Mouse (Mus musculus): ENCODE data around the gene Adgrl1. TPM values are rescaled to one million over a fixed set of nuclear protein-coding genes. Genes with fewer than 3 reads are reported as not detected.

Gene Adgrl1
- total and polyA plus RNA-seq, 3 experiments: 11.3 to 31.2 (median 18.5) TPM

DNA sequence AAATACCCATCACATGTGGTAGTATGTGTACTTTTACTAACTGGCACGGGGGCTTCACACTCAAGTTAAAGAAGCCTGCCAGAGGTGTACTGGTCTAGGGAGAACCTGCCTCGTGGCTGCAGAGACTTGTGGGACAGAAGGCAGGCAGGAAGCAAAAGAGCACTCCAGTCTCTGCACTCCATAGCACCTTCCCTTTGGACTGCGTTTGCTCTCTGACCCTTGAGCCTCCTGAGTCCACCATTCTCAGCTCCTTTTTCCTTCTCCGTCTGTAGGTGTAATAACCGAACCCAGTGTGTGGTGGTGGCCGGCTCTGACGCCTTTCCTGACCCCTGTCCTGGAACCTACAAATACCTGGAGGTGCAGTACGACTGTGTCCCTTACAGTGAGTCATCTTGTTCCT lies 22.8 kb downstream of the Adgrl1 start:
- Histone ChIP-seq H3K36me3 (replicated peaks) (peaks cover 89% of the 10 kb centered on the region), H3K27me3 (ENCODE audit: insufficient read depth, low read length) (no peaks in the 10 kb centered on the region; the same call in 1 of the 2 replicates), H3K4me3 (ENCODE audit: low read depth, low read length) (no peak overlapping the region), H3K4me1 (ENCODE audit: insufficient read depth, low read depth, low read length) (peaks cover 2% of the 10 kb centered on the region; the same call in 1 of the 2 replicates), H3K9me3 (replicated peaks) (no peaks in the 10 kb centered on the region)
- no peak for DNase-seq (ENCODE audit: low spot score)
- TF ChIP-seq TAL1 (conservative IDR thresholded peaks at IDR 0.05; ENCODE audit: low read depth, low read length) (no peak), GATA1 (IDR thresholded peaks at IDR 0.05; ENCODE audit: borderline replicate concordance, low read length) (no peak), POLR2AphosphoS5 (IDR thresholded peaks at IDR 0.05; ENCODE audit: insufficient replicate concordance, low read depth, low read length) (no peak), CTCF (IDR thresholded peaks at IDR 0.05; ENCODE audit: low read depth, low read length) (no peak), GATA2 (IDR thresholded peaks at IDR 0.05; ENCODE audit: borderline replicate concordance, low read depth, low read length) (no peak)
- ATAC-seq (ENCODE audit: extremely low read depth, insufficient number of reproducible peaks, low FRiP score, poor library complexity, severe bottlenecking): no peak

DNA sequence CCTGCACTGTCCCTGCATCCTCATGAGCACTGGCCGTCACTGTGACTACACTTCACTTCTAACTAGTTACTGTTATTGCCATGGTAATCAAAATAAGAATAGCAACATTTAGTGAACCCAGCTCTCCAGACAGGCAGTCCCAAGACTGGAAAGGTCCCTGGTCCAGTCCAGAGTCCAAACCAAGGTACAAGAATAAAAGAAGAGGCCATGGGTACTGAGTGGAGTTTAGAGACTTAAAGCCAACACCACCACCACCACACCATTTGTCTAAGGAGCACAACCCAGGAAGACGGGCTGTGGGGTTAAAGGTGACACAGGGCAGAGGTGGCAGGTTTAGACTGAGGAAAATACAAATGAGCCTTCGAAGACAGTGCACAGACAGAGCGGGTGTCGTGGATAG lies 24.7 kb downstream of the Adgrl1 start:
- Histone ChIP-seq H3K36me3 (replicated peaks) (peaks cover 89% of the 10 kb centered on the region), H3K4me3 (ENCODE audit: low read depth, low read length) (no peak overlapping the region), H3K9me3 (replicated peaks) (no peaks in the 10 kb centered on the region), H3K27me3 (ENCODE audit: insufficient read depth, low read length) (no peaks in the 10 kb centered on the region; the same call in 1 of the 2 replicates), H3K4me1 (ENCODE audit: insufficient read depth, low read depth, low read length) (peaks cover 2% of the 10 kb centered on the region; the same call in 1 of the 2 replicates)
- DNase-seq (ENCODE audit: low spot score) (no peak), ATAC-seq (ENCODE audit: extremely low read depth, insufficient number of reproducible peaks, low FRiP score, poor library complexity, severe bottlenecking) (no peak)
- TF ChIP-seq CTCF (IDR thresholded peaks at IDR 0.05; ENCODE audit: low read depth, low read length) (no peak), GATA2 (IDR thresholded peaks at IDR 0.05; ENCODE audit: borderline replicate concordance, low read depth, low read length) (no peak), POLR2AphosphoS5 (IDR thresholded peaks at IDR 0.05; ENCODE audit: insufficient replicate concordance, low read depth, low read length) (no peak), GATA1 (IDR thresholded peaks at IDR 0.05; ENCODE audit: borderline replicate concordance, low read length) (no peak), TAL1 (conservative IDR thresholded peaks at IDR 0.05; ENCODE audit: low read depth, low read length) (no peak)

DNA sequence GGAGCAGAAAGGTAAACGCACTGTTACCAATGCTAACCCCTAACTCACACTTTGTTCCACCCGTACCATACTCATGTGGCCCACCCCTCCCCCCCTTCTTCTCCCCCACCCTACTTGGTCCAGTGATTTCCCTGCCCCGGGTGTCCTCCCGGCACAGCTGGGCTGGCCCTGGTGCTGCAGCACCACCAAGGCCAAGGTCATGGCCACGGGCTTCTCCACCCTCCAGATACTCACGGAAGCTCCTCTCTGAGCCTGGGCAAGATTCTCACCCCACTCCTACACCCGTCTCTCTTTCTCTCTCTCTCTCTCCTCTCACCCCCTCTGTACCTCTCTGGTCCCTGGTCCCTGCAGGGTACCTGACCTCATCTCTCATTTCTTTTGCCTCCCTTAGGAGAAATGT lies 26.4 kb downstream of the Adgrl1 start:
- no peaks in the 10 kb centered on the region; the same call in 1 of the 2 replicates for H3K27me3 ChIP-seq (ENCODE audit: insufficient read depth, low read length)
- peaks cover 92% of the 10 kb centered on the region for H3K36me3 ChIP-seq (replicated peaks)

DNA sequence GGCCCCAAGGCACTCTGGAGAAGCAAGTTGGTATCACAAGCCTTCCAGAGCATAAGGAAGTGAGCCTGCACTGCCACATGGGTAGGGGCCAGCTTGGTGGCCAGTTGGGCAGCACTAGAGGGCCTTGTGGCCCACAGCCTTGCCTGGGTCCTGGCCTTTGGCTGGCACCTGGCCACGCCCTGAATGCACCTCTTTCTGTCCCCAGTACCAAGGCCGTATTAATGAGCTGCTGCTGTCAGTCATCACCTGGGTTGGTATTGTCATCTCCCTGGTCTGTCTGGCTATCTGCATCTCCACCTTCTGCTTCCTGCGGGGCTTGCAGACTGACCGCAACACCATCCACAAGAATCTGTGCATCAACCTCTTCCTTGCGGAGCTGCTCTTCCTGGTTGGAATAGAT lies 34.3 kb downstream of the Adgrl1 start:
- TF ChIP-seq CTCF (IDR thresholded peaks at IDR 0.05; ENCODE audit: low read depth, low read length) (no peak), GATA2 (IDR thresholded peaks at IDR 0.05; ENCODE audit: borderline replicate concordance, low read depth, low read length) (no peak), POLR2AphosphoS5 (IDR thresholded peaks at IDR 0.05; ENCODE audit: insufficient replicate concordance, low read depth, low read length) (no peak), GATA1 (IDR thresholded peaks at IDR 0.05; ENCODE audit: borderline replicate concordance, low read length) (no peak), TAL1 (conservative IDR thresholded peaks at IDR 0.05; ENCODE audit: low read depth, low read length) (no peak)
- H3K4me1 ChIP-seq (ENCODE audit: insufficient read depth, low read depth, low read length): no peaks in the 10 kb centered on the region
- no peak overlapping the region for H3K4me3 ChIP-seq (ENCODE audit: low read depth, low read length)
- DNase-seq (ENCODE audit: low spot score) (no peak), ATAC-seq (ENCODE audit: extremely low read depth, insufficient number of reproducible peaks, low FRiP score, poor library complexity, severe bottlenecking) (no peak)
- no peaks in the 10 kb centered on the region for H3K27me3 ChIP-seq (ENCODE audit: insufficient read depth, low read length)
- H3K36me3 ChIP-seq (replicated peaks): peaks cover 100% of the 10 kb centered on the region
- no peaks in the 10 kb centered on the region for H3K9me3 ChIP-seq (replicated peaks)

More for the DNA sequence above, 26.4 kb downstream of the Adgrl1 start:
- TF ChIP-seq POLR2AphosphoS5 (IDR thresholded peaks at IDR 0.05; ENCODE audit: insufficient replicate concordance, low read depth, low read length) (no peak), CTCF (IDR thresholded peaks at IDR 0.05; ENCODE audit: low read depth, low read length) (no peak), TAL1 (conservative IDR thresholded peaks at IDR 0.05; ENCODE audit: low read depth, low read length) (no peak), GATA1 (IDR thresholded peaks at IDR 0.05; ENCODE audit: borderline replicate concordance, low read length) (no peak), GATA2 (IDR thresholded peaks at IDR 0.05; ENCODE audit: borderline replicate concordance, low read depth, low read length) (no peak)
- Histone ChIP-seq H3K4me3 (ENCODE audit: low read depth, low read length) (no peak overlapping the region), H3K9me3 (replicated peaks) (no peaks in the 10 kb centered on the region), H3K4me1 (ENCODE audit: insufficient read depth, low read depth, low read length) (peaks cover 2% of the 10 kb centered on the region; the same call in 1 of the 2 replicates)
- ATAC-seq (ENCODE audit: extremely low read depth, insufficient number of reproducible peaks, low FRiP score, poor library complexity, severe bottlenecking): no peak
- DNase-seq (ENCODE audit: low spot score): no peak

DNA sequence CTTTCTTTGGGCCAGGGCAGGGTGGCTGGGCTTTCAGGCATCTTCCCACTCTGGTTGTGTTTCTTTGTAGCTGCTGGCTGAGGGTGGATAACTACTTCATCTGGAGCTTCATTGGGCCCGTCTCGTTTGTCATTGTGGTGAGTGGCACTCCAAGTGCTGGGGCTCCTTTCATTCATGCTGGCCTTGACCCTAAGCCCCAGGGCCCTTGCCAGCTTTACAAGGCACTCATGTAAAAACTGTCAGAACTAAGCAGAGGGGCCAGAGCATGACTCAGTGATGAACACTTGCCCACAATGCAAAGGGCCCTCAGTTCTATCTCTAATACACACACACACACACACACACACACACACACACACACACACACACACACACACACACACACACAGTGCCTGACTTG lies 35.1 kb downstream of the Adgrl1 start:
- no peak for TF ChIP-seq GATA1 (IDR thresholded peaks at IDR 0.05; ENCODE audit: borderline replicate concordance, low read length)
- TF ChIP-seq TAL1 (conservative IDR thresholded peaks at IDR 0.05; ENCODE audit: low read depth, low read length): no peak
- no peak for TF ChIP-seq POLR2AphosphoS5 (IDR thresholded peaks at IDR 0.05; ENCODE audit: insufficient replicate concordance, low read depth, low read length)
- no peak for TF ChIP-seq CTCF (IDR thresholded peaks at IDR 0.05; ENCODE audit: low read depth, low read length)
- no peak for TF ChIP-seq GATA2 (IDR thresholded peaks at IDR 0.05; ENCODE audit: borderline replicate concordance, low read depth, low read length)
- Histone ChIP-seq H3K36me3 (replicated peaks) (peaks cover 94% of the 10 kb centered on the region), H3K27me3 (ENCODE audit: insufficient read depth, low read length) (no peaks in the 10 kb centered on the region), H3K4me3 (ENCODE audit: low read depth, low read length) (no peak overlapping the region), H3K4me1 (ENCODE audit: insufficient read depth, low read depth, low read length) (no peaks in the 10 kb centered on the region), H3K9me3 (replicated peaks) (no peaks in the 10 kb centered on the region)
- no peak for ATAC-seq (ENCODE audit: extremely low read depth, insufficient number of reproducible peaks, low FRiP score, poor library complexity, severe bottlenecking)
- no peak for DNase-seq (ENCODE audit: low spot score)

DNA sequence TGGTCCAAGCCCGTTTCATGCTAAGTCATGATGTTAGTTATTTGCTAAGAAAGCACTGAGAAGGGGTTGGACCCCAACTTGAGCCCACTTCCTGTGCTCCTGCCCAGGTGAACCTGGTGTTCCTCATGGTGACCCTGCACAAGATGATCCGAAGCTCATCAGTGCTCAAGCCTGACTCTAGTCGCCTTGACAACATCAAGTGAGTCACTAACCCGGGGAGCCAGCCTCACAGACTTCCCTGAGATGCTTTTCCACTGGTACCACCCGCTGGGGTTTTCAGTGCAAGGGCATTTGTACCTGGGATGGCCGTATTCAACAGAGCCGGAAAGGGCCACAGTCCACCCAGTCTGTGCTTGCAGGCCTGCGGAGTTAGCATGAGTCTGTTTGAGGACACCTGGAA lies 35.5 kb downstream of the Adgrl1 start:
- H3K27me3 ChIP-seq (ENCODE audit: insufficient read depth, low read length): no peaks in the 10 kb centered on the region; the same call in 1 of the 2 replicates
- no peak for TF ChIP-seq CTCF (IDR thresholded peaks at IDR 0.05; ENCODE audit: low read depth, low read length)
- TF ChIP-seq TAL1 (conservative IDR thresholded peaks at IDR 0.05; ENCODE audit: low read depth, low read length): no peak
- TF ChIP-seq GATA2 (IDR thresholded peaks at IDR 0.05; ENCODE audit: borderline replicate concordance, low read depth, low read length): no peak
- no peak for TF ChIP-seq POLR2AphosphoS5 (IDR thresholded peaks at IDR 0.05; ENCODE audit: insufficient replicate concordance, low read depth, low read length)
- TF ChIP-seq GATA1 (IDR thresholded peaks at IDR 0.05; ENCODE audit: borderline replicate concordance, low read length): no peak
- DNase-seq (ENCODE audit: low spot score) (no peak), ATAC-seq (ENCODE audit: extremely low read depth, insufficient number of reproducible peaks, low FRiP score, poor library complexity, severe bottlenecking) (no peak)
- H3K4me1 ChIP-seq (ENCODE audit: insufficient read depth, low read depth, low read length): no peaks in the 10 kb centered on the region
- H3K4me3 ChIP-seq (ENCODE audit: low read depth, low read length): no peak overlapping the region
- H3K36me3 ChIP-seq (replicated peaks): peaks cover 89% of the 10 kb centered on the region
- H3K9me3 ChIP-seq (replicated peaks): no peaks in the 10 kb centered on the region

Data from G1E (cell line).